Mouse (Mus musculus) spleen, postnatal 36 days (tissue): ENCODE results near the gene Rasl11b.

Source experiments
- DNase-seq, 2 experiments: peaks; one replicate each; pipeline ENCODE4 v3.0.0; 2022; ENCODE audit warnings: low spot score in 2 of 2, mixed read lengths in 1 of 2

The Rasl11b gene

GRCm38 (mm10) chr5:74188076-74188475 lies 7.0 kb upstream of the Rasl11b start:
- no peak for DNase-seq

- no peak for DNase-seq
These were observed 6.2 kb upstream of the Rasl11b start for GRCm38 (mm10) chr5:74188886-74189285.

DNA sequence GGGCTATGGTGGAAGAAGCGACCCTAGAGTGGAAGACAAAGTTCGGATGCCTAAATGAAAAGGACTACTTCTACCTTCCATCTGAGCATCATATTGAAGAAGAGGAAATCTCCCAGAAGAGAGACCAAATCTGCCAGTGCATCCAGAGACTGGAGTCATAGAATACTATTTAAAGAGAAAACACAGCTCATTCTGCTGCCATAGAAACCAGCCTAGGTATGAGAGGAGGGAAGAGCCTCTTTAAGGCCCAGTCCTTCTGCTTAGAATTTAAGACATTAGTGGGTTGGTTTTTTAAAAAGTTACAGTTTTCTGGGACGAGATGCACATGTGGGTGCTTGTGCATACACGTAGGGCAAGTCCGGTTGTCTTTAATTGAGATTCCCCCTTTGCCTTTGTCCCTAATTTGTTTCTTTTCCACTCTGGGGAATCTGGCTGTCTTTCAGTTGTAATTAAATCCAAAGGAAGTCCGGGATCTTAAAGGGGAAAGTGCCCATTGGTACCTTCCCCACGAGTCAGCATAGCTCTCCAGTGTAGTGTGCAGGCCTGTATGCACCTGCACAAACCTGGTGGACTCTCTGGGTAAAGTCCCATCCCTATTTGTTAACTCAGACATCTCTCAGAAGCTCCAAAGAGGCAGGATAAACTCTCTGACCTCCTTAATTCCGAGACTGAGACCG lies 5.5 kb upstream of the Rasl11b start:
- DNase-seq, result no peak

GRCm38 (mm10) chr5:74190161-74190491 lies 5.0 kb upstream of the Rasl11b start:
- DNase-seq, result no peak

DNA sequence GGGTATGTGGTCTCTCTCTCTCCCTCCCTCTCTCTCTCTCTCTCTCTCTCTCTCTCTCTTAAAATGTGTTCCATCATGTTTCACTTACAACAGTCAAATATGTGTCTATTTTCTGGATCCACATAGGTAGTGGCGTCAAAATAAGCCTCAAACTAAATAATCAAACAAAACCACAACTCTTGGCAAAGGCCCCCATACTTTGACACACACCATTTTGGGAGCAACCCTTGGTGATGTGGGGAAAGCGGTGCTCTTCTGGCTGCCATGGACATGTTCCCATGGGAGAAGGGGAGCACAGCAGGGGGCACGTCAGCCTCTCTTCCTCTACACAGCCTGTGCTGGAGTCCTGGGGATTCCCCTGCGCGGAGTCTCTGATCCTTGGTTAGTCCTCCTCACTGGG lies 4.2 kb upstream of the Rasl11b start:
- DNase-seq, result no peak

DNA sequence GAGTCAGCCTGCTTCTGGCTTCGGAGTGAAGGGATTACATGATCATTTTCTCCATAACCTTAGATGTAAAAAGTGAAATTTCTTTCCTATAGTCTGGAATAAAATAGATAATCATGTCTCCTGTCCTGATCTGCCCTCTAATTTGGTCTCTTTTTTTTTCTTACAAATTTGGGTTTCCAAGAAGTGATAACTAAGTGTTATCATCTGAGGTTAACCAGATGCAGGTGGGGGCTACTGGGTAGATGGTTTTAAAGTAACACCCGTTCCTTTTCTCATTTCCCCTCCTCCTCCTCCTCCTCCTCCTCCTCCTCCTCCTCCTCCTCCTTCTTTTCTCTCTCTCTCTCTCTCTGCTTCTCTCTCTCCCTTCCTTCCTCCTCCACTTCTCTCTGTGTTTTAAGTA lies 2.1 kb upstream of the Rasl11b start:
- DNase-seq, result no peak

DNA sequence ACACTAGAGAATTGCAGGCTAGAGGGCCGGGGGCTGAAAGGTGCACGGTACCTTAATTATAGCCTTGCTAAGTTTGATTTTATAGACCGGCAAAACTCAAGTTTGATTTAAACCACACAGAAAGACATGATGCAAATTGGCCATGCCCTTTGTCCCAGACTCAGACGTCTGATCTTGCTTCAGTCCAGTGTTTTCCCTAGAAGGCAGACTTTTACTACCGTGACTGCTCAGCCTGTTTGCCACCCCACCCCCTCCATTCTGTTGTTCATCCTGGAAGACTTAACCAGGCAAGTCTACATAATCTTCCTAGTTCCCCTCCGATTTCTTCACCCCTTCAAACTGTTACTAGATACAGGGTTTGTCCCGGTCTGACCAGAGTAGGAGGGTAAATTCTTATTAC lies 1.5 kb upstream of the Rasl11b start:
- DNase-seq, result no peak

GRCm38 (mm10) chr5:74194027-74194840 lies 852 bp upstream of the Rasl11b start:
- DNase-seq, result no peak

DNA sequence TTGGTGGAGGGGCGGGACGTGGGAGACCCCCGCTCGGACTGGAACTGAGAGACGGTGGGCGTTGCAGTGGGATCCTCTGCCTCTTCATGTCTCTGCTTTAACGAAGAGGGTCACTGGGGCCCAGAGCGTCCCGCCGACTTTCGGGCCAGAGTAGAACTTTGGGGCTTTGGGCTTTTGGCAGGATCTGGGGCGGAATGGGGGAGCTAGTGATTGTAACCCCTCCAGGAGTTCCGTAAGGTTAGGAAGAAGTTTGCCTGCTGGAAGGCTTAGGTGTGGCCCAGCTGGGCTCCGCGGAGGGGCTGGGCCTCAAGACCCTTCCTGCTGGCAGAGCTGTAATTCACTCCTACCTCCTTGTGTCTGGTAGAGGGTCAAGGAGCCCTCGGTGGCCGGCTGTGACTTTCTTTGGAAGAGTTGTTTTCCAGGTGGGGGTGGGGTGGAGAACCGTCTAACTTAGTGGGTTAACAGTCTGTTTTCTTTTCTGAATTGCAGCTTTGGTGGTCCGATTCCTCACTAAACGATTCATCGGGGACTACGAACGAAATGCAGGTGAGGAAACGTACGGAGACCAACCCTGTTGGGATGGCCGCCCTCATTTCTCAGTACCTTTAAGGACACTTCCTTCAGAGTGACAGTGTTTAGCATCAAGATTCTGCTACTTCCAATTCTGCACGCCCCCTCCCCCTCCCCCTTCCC lies 674 bp downstream of the Rasl11b start:
- DNase-seq, result no peak

- DNase-seq, result no peak
These were observed 1.2 kb downstream of the Rasl11b start for GRCm38 (mm10) chr5:74196307-74196618.

DNA sequence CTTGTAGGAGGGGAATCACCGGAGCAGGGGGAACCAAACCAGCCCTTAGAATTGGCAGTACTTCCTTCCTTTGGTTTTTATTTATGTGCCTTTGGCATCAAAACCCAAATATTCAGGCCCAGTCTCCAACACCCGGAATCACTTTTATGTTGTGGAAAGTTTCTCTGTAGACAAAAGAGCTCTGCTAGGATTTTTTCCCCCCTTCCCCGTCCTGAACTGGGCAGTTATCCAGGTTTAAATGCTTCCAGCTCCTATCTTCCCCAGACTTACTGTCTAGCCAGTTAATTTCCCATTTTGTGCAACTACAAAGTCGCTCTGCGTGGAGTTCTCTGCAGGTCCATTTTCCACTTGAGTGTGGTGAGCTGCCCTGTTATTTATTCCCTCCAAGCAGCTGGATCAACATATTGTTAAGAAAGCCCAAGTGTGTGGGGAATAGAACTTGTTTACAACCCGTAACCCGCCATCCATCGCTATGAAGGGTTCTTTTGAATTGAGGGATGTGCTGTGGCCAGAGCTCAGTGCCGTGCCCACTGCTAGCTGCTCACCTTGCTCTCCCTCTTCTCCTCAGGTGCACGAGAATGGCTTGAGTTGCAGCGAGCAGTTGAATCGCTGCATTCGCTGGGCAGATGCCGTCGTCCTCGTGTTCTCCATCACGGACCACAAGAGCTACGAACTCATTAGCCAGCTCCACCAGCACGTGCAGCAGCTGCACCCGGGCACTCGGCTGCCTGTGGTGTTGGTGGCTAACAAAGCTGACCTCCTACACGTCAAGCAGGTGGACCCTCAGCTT lies 2.6 kb downstream of the Rasl11b start:
- DNase-seq, result no peak

- DNase-seq, result no peak
These were observed 3.4 kb downstream of the Rasl11b start for GRCm38 (mm10) chr5:74198446-74198845.

GRCm38 (mm10) chr5:74199793-74200192 lies 4.7 kb downstream of the Rasl11b start:
- no peak for DNase-seq

- peak; percentile 17 for DNase-seq
These were observed 5.4 kb downstream of the Rasl11b start for GRCm38 (mm10) chr5:74200481-74200880.

GRCm38 (mm10) chr5:74201570-74202357 lies 6.7 kb downstream of the Rasl11b start:
- DNase-seq, result no peak

DNA sequence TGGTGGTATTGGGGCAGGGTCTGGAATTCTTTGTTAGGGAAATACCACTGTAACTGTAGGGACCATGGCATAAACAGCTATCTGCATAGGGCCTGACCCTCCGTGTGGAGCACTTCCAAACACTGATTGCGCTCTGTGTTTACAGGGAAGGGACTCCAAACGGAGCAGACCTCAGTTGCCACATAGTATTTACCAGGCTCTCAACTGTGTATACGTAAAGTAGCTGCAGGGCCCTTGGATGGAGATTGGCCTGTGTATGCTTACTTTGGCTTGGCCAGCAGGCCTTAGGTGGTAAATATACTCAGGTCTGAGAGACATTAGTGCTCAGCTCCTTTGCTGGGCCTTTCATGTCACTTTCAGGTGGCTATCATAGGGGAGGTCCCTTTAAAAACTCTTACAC lies 7.4 kb downstream of the Rasl11b start:
- DNase-seq, result no peak

DNA sequence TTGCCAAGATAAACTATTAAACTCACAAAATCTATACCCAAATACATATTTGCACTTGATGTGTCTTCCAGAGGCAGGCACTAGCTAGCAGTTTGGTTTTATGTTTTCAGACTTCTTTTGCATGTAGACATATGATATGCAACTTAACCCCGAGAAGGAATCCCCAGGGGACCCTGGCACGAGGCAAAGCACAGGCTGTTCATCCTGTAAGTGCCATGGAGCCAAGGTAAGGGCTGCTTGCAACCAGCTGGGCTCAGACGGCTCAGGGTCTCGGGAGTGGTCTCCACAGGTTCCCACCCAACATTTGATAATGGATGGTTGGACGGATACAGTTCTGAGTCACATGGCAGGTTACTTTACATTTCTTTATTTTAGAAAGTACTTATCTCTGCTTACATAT lies 9.4 kb downstream of the Rasl11b start:
- no peak for DNase-seq

GRCm38 (mm10) chr5:74205509-74205908 lies 10.4 kb downstream of the Rasl11b start:
- no peak for DNase-seq

GRCm38 (mm10) chr5:74206038-74206437 lies 11.0 kb downstream of the Rasl11b start:
- DNase-seq, result no peak

GRCm38 (mm10) chr5:74206649-74207048 lies 11.6 kb downstream of the Rasl11b start:
- no peak for DNase-seq

DNA sequence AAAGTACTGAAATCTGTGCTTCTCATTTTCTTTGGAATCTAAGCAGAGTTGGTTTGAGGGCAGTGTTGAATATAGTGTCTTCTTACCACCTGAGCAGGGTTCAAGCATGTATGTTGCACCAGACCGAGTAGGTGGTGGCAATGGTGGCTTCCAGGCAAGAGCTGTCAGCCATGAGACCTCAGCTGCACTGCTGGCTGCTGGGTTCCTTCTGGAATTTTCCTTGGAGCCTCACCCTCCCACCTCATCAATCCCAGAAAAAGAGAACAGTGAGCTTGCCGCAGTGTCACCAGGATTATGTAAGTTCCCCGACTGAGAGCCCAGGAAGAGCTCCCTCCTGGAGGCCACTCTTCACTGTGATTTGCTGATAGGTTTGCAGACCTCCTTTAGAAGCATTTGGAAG lies 12.1 kb downstream of the Rasl11b start:
- DNase-seq, result no peak
